Mouse (Mus musculus) midbrain, postnatal 0 days (tissue): ENCODE measurements around the gene Gm8693. TPM values are rescaled to one million over a fixed set of nuclear protein-coding genes. Genes with fewer than 3 reads are reported as not detected.
"Not testable (repeated sequence)": the region's sequence is repeated elsewhere in the genome, so short reads cannot be mapped to it uniquely, and the experiment has no call there.

Experiments
- ATAC-seq: fragments of 200-750 bp; cut with Nextera tagmentation; 2 replicates; pipeline ENCODE4 v1.8.0; 2017; ENCODE audit warnings: moderate number of reproducible peaks, mild to moderate bottlenecking, moderate TSS enrichment, moderate library complexity; ENCODE audit not compliant: low FRiP score
- DNase-seq: peaks from one replicate; pipeline ENCODE4 v3.0.0-alpha.2; 2015; ENCODE audit warnings: low spot score
- H3K27ac ChIP-seq: fragments of 300-500 bp; sonication (generic); 2 replicates; pipeline ENCODE4 v1.5.1; 2014; ENCODE audit warnings: low read depth, mild to moderate bottlenecking, low read length, mixed read lengths
- H3K27me3 ChIP-seq: fragments of 300-500 bp; sonication (generic); 2 replicates; pipeline ENCODE4 v1.6.1; 2014; ENCODE audit warnings: low read length, control low read depth, mixed read lengths; ENCODE audit not compliant: insufficient read depth
- H3K36me3 ChIP-seq: fragments of 300-500 bp; sonication (generic); 2 replicates; pipeline ENCODE4 v1.6.1; 2014; ENCODE audit warnings: low read length, control low read depth, mixed read lengths; ENCODE audit not compliant: insufficient read depth
- H3K4me1 ChIP-seq: fragments of 300-500 bp; sonication (generic); 2 replicates; pipeline ENCODE4 v1.6.1; 2014; ENCODE audit warnings: mild to moderate bottlenecking, control low read depth, antibody characterized with exemption, low read length, mixed read lengths; ENCODE audit not compliant: insufficient read depth
- H3K4me2 ChIP-seq: fragments of 300-500 bp; sonication (generic); 2 replicates; pipeline ENCODE4 v1.6.1; 2014; ENCODE audit warnings: low read depth, mild to moderate bottlenecking, low read length, mixed read lengths; ENCODE audit not compliant: poor library complexity, severe bottlenecking
- H3K4me3 ChIP-seq: fragments of 300-500 bp; sonication (generic); 2 replicates; pipeline ENCODE4 v1.5.1; 2014; ENCODE audit warnings: low read depth, mild to moderate bottlenecking, low read length, moderate library complexity
- H3K9ac ChIP-seq: fragments of 300-500 bp; sonication (generic); replicated peaks from 2 replicates; pipeline ENCODE4 v1.6.1; 2014; ENCODE audit warnings: mild to moderate bottlenecking, low read length, moderate library complexity, mixed read lengths; ENCODE audit not compliant: poor library complexity, severe bottlenecking
- H3K9me3 ChIP-seq: fragments of 300-500 bp; sonication (generic); 2 replicates; pipeline ENCODE4 v1.6.1; 2016; ENCODE audit warnings: low read length, control low read depth
- WGBS: fragments of 180-500 bp; shearing (Covaris S2); extraction: QIAGEN DNeasy Blood & Tissue Kit; methylation state at CpG from one replicate; pipeline ENCODE4 v1.1.7; 2014; 5-methylcytosine and 5-hydroxymethylcytosine counted together
- polyA plus RNA-seq: library from polyadenylated mRNA; unstranded; fragments of >200 nt; fragmentation: Nextera tagmentation; extraction: Ambion mirVana; gene quantifications from 2 replicates; pipeline ENCODE4 v1.2.1, GENCODE M21; 2015
- total RNA-seq: library from RNA; depleted of rRNA; stranded (reverse); fragments of >200 nt; gene quantifications from 2 replicates; pipeline ENCODE4 v1.2.3, GENCODE M21; 2014; rRNA removed

The Gm8693 gene
- not detected in 2 replicates for total RNA-seq
- not detected in 2 replicates for polyA plus RNA-seq

GRCm38 (mm10) chr7:22692217-22692616, at the start of gene Gm8693:
Gm8693 (minus strand) TSS chr7:22692317.
- H3K36me3 ChIP-seq, H3K9me3 ChIP-seq, DNase-seq, H3K4me2 ChIP-seq, H3K27ac ChIP-seq, H3K27me3 ChIP-seq, H3K4me3 ChIP-seq, H3K9ac ChIP-seq, ATAC-seq, H3K4me1 ChIP-seq: not testable (repeated sequence)
- WGBS, result no CpG with 5 or more reads among the region's 2 CpGs

DNA sequence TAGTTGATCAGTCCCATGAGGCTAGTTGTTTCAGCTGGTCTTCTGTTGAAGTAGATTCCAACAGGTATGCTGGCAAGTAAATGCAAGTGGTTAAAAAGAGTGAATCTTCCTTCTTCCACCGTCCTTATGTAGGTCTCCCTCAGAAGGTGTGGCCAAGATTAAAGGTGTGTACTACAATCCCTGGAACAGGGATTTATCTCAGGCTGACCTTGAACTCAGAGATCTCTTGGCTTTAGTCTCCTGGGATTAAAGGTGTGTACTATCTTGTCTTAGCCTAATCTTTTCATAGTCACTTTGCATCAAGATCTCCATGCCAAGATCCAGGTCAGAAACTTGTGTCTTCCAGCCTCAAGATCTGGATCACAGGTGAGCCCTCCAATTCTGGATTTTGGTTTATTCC, 27.5 kb upstream of the Gm8693 start, which contains the start of gene Gm4567:
Gene Gm4567, minus strand, starts transcription at position 101 of the 400 bp plus-strand sequence.
- not testable (repeated sequence) for H3K4me3 ChIP-seq, H3K4me2 ChIP-seq, H3K4me1 ChIP-seq, H3K9me3 ChIP-seq, H3K9ac ChIP-seq, H3K36me3 ChIP-seq, H3K27me3 ChIP-seq, ATAC-seq, H3K27ac ChIP-seq, DNase-seq
- no CpG with 5 or more reads among the region's 1 CpGs for WGBS

DNA sequence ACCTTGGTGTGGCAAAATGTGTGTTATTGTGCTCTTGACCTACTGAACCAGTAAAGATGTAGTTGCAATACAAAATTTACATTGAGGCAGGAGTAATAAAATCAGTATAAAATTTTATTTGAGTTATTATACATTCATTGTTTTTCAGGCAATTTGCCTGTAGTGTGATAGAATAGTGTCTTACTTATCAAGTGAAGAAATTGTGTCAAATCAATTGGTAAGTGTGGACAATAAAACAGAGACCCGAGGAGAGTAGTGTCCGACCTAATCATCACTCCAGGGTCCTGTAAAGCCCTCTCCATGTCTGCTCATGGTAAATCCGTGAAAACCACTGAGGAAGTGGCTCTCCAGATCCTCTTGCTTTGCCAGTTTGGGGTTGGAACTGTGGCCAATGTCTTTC, 34.4 kb downstream of the Gm8693 start, which contains the start of gene Vmn1r155:
Gene Vmn1r155, plus strand, starts transcription at position 301 of the 400 bp plus-strand sequence.
- not testable (repeated sequence) for H3K4me3 ChIP-seq, H3K4me2 ChIP-seq, DNase-seq, H3K36me3 ChIP-seq, ATAC-seq, H3K27me3 ChIP-seq, H3K9ac ChIP-seq, H3K27ac ChIP-seq, H3K4me1 ChIP-seq, H3K9me3 ChIP-seq
- WGBS, result no CpG with 5 or more reads among the region's 3 CpGs

Other genes starting within 250 kb of the Gm8693 start
- not detected in 2 replicates for gene Gm10665, start 228.2 kb downstream of the Gm8693 start, total RNA-seq
- not detected in 2 replicates for gene Gm10665, start 228.2 kb downstream of the Gm8693 start, polyA plus RNA-seq
- gene Vmn1r151, start 192.6 kb downstream of the Gm8693 start, total RNA-seq, result not detected in 2 replicates
- gene Vmn1r151, start 192.6 kb downstream of the Gm8693 start, polyA plus RNA-seq, result not detected in 2 replicates
- gene Vmn1r152, start 169.3 kb downstream of the Gm8693 start, total RNA-seq, result not detected in 2 replicates
- gene Vmn1r152, start 169.3 kb downstream of the Gm8693 start, polyA plus RNA-seq, result not detected in 2 replicates
- not detected in 2 replicates for gene Gm8677, start 157.4 kb downstream of the Gm8693 start, total RNA-seq
- not detected in 2 replicates for gene Gm8677, start 157.4 kb downstream of the Gm8693 start, polyA plus RNA-seq
- gene Gm4201, start 127.0 kb downstream of the Gm8693 start, total RNA-seq, result not detected in 2 replicates
- gene Gm4201, start 127.0 kb downstream of the Gm8693 start, polyA plus RNA-seq, result not detected in 2 replicates
- not detected in 2 replicates for gene Gm4565, start 104.2 kb downstream of the Gm8693 start, total RNA-seq
- gene Gm4565, start 104.2 kb downstream of the Gm8693 start, polyA plus RNA-seq, result not detected in 2 replicates
- not detected in 2 replicates for gene Vmn1r155, start 34.3 kb downstream of the Gm8693 start, total RNA-seq
- gene Vmn1r155, start 34.3 kb downstream of the Gm8693 start, polyA plus RNA-seq, result not detected in 2 replicates
- not detected in 2 replicates for gene Gm4567, start 27.4 kb upstream of the Gm8693 start, total RNA-seq
- not detected in 2 replicates for gene Gm4567, start 27.4 kb upstream of the Gm8693 start, polyA plus RNA-seq
- not detected in 2 replicates for gene Vmn1r157, start 69.4 kb upstream of the Gm8693 start, total RNA-seq
- not detected in 2 replicates for gene Vmn1r157, start 69.4 kb upstream of the Gm8693 start, polyA plus RNA-seq
- gene Vmn1r158, start 98.5 kb upstream of the Gm8693 start, total RNA-seq, result not detected in 2 replicates
- not detected in 2 replicates for gene Vmn1r158, start 98.5 kb upstream of the Gm8693 start, polyA plus RNA-seq
- gene Vmn1r159, start 151.3 kb upstream of the Gm8693 start, total RNA-seq, result not detected in 2 replicates
- gene Vmn1r159, start 151.3 kb upstream of the Gm8693 start, polyA plus RNA-seq, result not detected in 2 replicates
- gene Vmn1r160, start 178.9 kb upstream of the Gm8693 start, total RNA-seq, result not detected in 2 replicates
- gene Vmn1r160, start 178.9 kb upstream of the Gm8693 start, polyA plus RNA-seq, result not detected in 2 replicates